Mouse (Mus musculus) midbrain, embryonic 14.5 days (tissue): ENCODE results near the gene Orm2. TPM values are rescaled to one million over a fixed set of nuclear protein-coding genes. Genes with fewer than 3 reads are reported as not detected.
"Not testable (repeated sequence)": the region's sequence is repeated elsewhere in the genome, so short reads cannot be mapped to it uniquely, and the experiment has no call there.

ENCODE experiments used
- ATAC-seq: fragments of 200-750 bp; cut with Nextera tagmentation; 2 replicates; pipeline ENCODE4 v1.8.0; 2017; ENCODE audit warnings: moderate number of reproducible peaks, moderate library complexity; ENCODE audit not compliant: low FRiP score, low TSS enrichment
- DNase-seq: peaks from one replicate; pipeline ENCODE4 v3.0.0-alpha.2; 2015
- H3K27ac ChIP-seq: fragments of 300-500 bp; sonication (generic); replicated peaks from 2 replicates; pipeline ENCODE4 v1.5.1; 2014; ENCODE audit warnings: mild to moderate bottlenecking, low read depth, low read length, moderate library complexity
- H3K27me3 ChIP-seq: fragments of 300-500 bp; sonication (generic); 2 replicates; pipeline ENCODE4 v1.6.1; 2014; ENCODE audit warnings: low read length, control low read depth, mixed read lengths; ENCODE audit not compliant: control insufficient read depth, insufficient read depth
- H3K36me3 ChIP-seq: fragments of 300-500 bp; sonication (generic); 2 replicates; pipeline ENCODE4 v1.6.1; 2014; ENCODE audit warnings: low read length, control low read depth; ENCODE audit not compliant: control insufficient read depth, insufficient read depth
- H3K4me1 ChIP-seq: fragments of 300-500 bp; sonication (generic); 2 replicates; pipeline ENCODE4 v1.6.1; 2014; ENCODE audit warnings: mild to moderate bottlenecking, antibody characterized with exemption, low read length, control low read depth; ENCODE audit not compliant: control insufficient read depth, insufficient read depth
- H3K4me2 ChIP-seq: fragments of 300-500 bp; sonication (generic); 2 replicates; pipeline ENCODE4 v1.6.1; 2014; ENCODE audit warnings: mild to moderate bottlenecking, low read length, moderate library complexity
- H3K4me3 ChIP-seq: fragments of 300-500 bp; sonication (generic); replicated peaks from 2 replicates; pipeline ENCODE4 v1.5.1; 2014; ENCODE audit warnings: low read depth, low read length
- H3K9ac ChIP-seq: fragments of 300-500 bp; sonication (generic); replicated peaks from 2 replicates; pipeline ENCODE4 v1.6.1; 2014; ENCODE audit warnings: mild to moderate bottlenecking, low read length, moderate library complexity
- H3K9me3 ChIP-seq: fragments of 300-500 bp; sonication (generic); 2 replicates; pipeline ENCODE4 v1.6.1; 2016; ENCODE audit warnings: low read length, control low read depth, mixed read lengths; ENCODE audit not compliant: control insufficient read depth
- WGBS: fragments of 180-500 bp; shearing (Covaris S2); extraction: QIAGEN DNeasy Blood & Tissue Kit; methylation state at CpG from one replicate; pipeline ENCODE4 v1.1.7; 2014; 5-methylcytosine and 5-hydroxymethylcytosine counted together
- polyA plus RNA-seq: library from polyadenylated mRNA; unstranded; fragments of >200 nt; fragmentation: Nextera tagmentation; extraction: Ambion mirVana; gene quantifications from 2 replicates; pipeline ENCODE4 v1.2.1, GENCODE M21; 2014

Orm2 gene
- not detected in 2 replicates for polyA plus RNA-seq

- H3K27me3 ChIP-seq: no peaks in the 10 kb centered on the region
- H3K4me3 ChIP-seq: no peak within 1 kb of the TSS
- H3K9ac ChIP-seq: no peak within 1 kb of the TSS
- no peaks in the 10 kb centered on the region for H3K4me1 ChIP-seq
- no peak within 1 kb of the TSS for H3K4me2 ChIP-seq
- H3K9me3 ChIP-seq: no peaks in the 10 kb centered on the region
- DNase-seq (no peak), ATAC-seq (no peak)
- no peaks in the 10 kb centered on the region for H3K36me3 ChIP-seq
- no peak within 1 kb of the TSS for H3K27ac ChIP-seq
- 89% methylated on average over 5 of the region's 5 CpGs for WGBS
These were observed at the start of gene Orm2 for GRCm38 (mm10) chr4:63362150-63362549. Gene Orm2 (plus strand): TSS chr4:63362449.

- Histone ChIP-seq H3K9me3 (no peaks in the 10 kb centered on the region), H3K27me3 (no peaks in the 10 kb centered on the region), H3K36me3 (no peaks in the 10 kb centered on the region), H3K27ac (no peak overlapping the region), H3K4me1 (no peaks in the 10 kb centered on the region), H3K9ac (no peak overlapping the region), H3K4me3 (no peak overlapping the region), H3K4me2 (no peak overlapping the region)
- WGBS: 73% methylated on average over 5 of the region's 5 CpGs
- ATAC-seq (no peak), DNase-seq (peak; percentile 18)
These were observed 48.2 kb upstream of the Orm2 start for GRCm38 (mm10) chr4:63314063-63314462.

GRCm38 (mm10) chr4:63316076-63316746 lies 46.0 kb upstream of the Orm2 start:
- Histone ChIP-seq H3K4me2 (no peak overlapping the region), H3K9ac (no peak overlapping the region), H3K27me3 (no peaks in the 10 kb centered on the region), H3K4me1 (no peaks in the 10 kb centered on the region), H3K4me3 (no peak overlapping the region), H3K27ac (no peak overlapping the region), H3K36me3 (no peaks in the 10 kb centered on the region), H3K9me3 (no peaks in the 10 kb centered on the region)
- ATAC-seq (no peak), DNase-seq (no peak)
- 76% methylated on average over 9 of the region's 9 CpGs for WGBS

GRCm38 (mm10) chr4:63319566-63319965 lies 42.7 kb upstream of the Orm2 start:
- DNase-seq: peak; percentile 84
- not testable (repeated sequence) for H3K4me2 ChIP-seq, H3K4me1 ChIP-seq, H3K9me3 ChIP-seq, ATAC-seq, H3K27ac ChIP-seq, H3K27me3 ChIP-seq, H3K36me3 ChIP-seq, H3K4me3 ChIP-seq, H3K9ac ChIP-seq
- 37% methylated on average over 3 of the region's 3 CpGs for WGBS

- 87% methylated on average over 8 of the region's 8 CpGs for WGBS
These were observed 38.9 kb upstream of the Orm2 start for GRCm38 (mm10) chr4:63323275-63323815.

GRCm38 (mm10) chr4:63333403-63333802 lies 28.8 kb upstream of the Orm2 start:
- ATAC-seq (no peak), DNase-seq (no peak)
- Histone ChIP-seq H3K36me3 (no peaks in the 10 kb centered on the region), H3K4me1 (no peaks in the 10 kb centered on the region), H3K4me3 (no peak overlapping the region), H3K9ac (no peak overlapping the region), H3K4me2 (no peak overlapping the region), H3K27ac (no peak overlapping the region), H3K27me3 (no peaks in the 10 kb centered on the region), H3K9me3 (no peaks in the 10 kb centered on the region)
- 90% methylated on average over 4 of the region's 4 CpGs for WGBS

More at GRCm38 (mm10) chr4:63323275-63323815, 38.9 kb upstream of the Orm2 start:
- no peak for ATAC-seq
- Histone ChIP-seq H3K27ac (no peak overlapping the region), H3K4me1 (no peaks in the 10 kb centered on the region), H3K4me2 (no peak overlapping the region), H3K27me3 (no peaks in the 10 kb centered on the region), H3K36me3 (no peaks in the 10 kb centered on the region), H3K4me3 (no peak overlapping the region), H3K9me3 (no peaks in the 10 kb centered on the region), H3K9ac (no peak overlapping the region)
- no peak for DNase-seq

- ATAC-seq: no peak
- H3K9ac ChIP-seq: no peak overlapping the region
- no peak for DNase-seq
- H3K27ac ChIP-seq: no peak overlapping the region
- no peaks in the 10 kb centered on the region for H3K27me3 ChIP-seq
- no peak overlapping the region for H3K4me2 ChIP-seq
- no peaks in the 10 kb centered on the region for H3K9me3 ChIP-seq
- WGBS: 84% methylated on average over 3 of the region's 3 CpGs
- H3K36me3 ChIP-seq: no peaks in the 10 kb centered on the region
- H3K4me1 ChIP-seq: no peaks in the 10 kb centered on the region
- H3K4me3 ChIP-seq: no peak overlapping the region
These were observed 23.7 kb upstream of the Orm2 start for GRCm38 (mm10) chr4:63338414-63339076.

- ATAC-seq (no peak), DNase-seq (no peak)
- H3K27ac ChIP-seq: no peak overlapping the region
- no peaks in the 10 kb centered on the region for H3K4me1 ChIP-seq
- H3K36me3 ChIP-seq: no peaks in the 10 kb centered on the region
- 65% methylated on average over 4 of the region's 4 CpGs for whole genome bisulfite sequencing
- H3K9ac ChIP-seq: no peak overlapping the region
- no peaks in the 10 kb centered on the region for H3K9me3 ChIP-seq
- H3K4me2 ChIP-seq: no peak overlapping the region
- H3K27me3 ChIP-seq: no peaks in the 10 kb centered on the region
- no peak overlapping the region for H3K4me3 ChIP-seq
These were observed 19.8 kb upstream of the Orm2 start for GRCm38 (mm10) chr4:63342491-63342890.

- H3K4me2 ChIP-seq: no peak overlapping the region
- H3K9me3 ChIP-seq: no peaks in the 10 kb centered on the region
- no peaks in the 10 kb centered on the region for H3K36me3 ChIP-seq
- no peaks in the 10 kb centered on the region for H3K27me3 ChIP-seq
- WGBS: 81% methylated on average over 3 of the region's 3 CpGs
- no peak overlapping the region for H3K27ac ChIP-seq
- no peak for DNase-seq
- ATAC-seq: no peak
- H3K4me1 ChIP-seq: no peaks in the 10 kb centered on the region
- no peak overlapping the region for H3K9ac ChIP-seq
- H3K4me3 ChIP-seq: no peak overlapping the region
These were observed 18.6 kb upstream of the Orm2 start for GRCm38 (mm10) chr4:63343608-63344007.
